Mouse (Mus musculus) ovary, postnatal 36 days (tissue): ENCODE data around the gene Klhdc10.

Experiments used
- DNase-seq: peaks from one replicate; pipeline ENCODE4 v3.0.0; 2022; ENCODE audit warnings: low spot score, mixed read lengths

Klhdc10 gene

DNA sequence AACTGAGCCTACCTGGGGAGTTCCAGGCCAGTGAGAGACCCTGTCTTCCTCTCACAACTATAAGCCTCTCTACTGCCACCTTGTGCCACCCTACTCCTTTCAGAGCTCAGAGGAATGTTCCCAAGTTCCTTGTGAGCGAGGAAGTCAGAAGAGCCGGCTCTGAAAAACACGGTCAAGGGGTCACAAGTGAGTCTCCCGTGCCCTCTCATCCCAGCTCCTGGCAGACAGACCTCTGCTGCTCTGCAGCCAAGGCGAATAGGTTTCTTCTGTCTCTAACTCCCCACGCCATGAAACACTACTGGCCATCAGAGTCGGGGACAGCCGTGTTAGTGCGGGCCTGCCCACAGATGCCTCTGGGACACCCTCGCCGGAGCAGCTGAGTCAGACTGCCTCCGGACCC, 67.0 kb downstream of the Klhdc10 start:
- DNase-seq = peak; percentile 25

- no peak for DNase-seq
Measured at GRCm38 (mm10) chr6:30469370-30469769, 67.7 kb downstream of the Klhdc10 start.

- DNase-seq = no peak
Measured at GRCm38 (mm10) chr6:30471706-30472105, 70.0 kb downstream of the Klhdc10 start.

- no peak for DNase-seq
Measured at GRCm38 (mm10) chr6:30476025-30476765, 74.5 kb downstream of the Klhdc10 start.

- no peak for DNase-seq
Measured at GRCm38 (mm10) chr6:30477210-30477714, 75.6 kb downstream of the Klhdc10 start.

DNA sequence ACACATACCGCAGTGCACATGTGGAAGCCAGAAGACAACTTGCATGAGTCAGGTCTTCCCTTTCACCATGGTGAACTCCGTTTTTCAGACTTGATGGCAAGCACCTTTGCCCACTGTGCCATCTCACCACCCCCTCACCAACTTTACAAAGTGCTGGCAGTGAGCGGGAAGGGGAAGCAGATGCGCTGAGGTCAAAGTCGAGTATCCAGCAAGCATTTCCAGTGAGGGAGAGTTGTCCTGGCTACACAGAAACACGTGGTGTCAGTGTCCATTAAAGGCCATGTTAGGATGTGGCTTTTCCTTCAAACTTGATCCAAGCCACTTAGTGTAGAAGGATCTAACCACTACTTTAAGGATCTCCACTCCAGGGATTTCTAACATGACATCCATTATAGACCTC, 76.1 kb downstream of the Klhdc10 start:
- no peak for DNase-seq

DNA sequence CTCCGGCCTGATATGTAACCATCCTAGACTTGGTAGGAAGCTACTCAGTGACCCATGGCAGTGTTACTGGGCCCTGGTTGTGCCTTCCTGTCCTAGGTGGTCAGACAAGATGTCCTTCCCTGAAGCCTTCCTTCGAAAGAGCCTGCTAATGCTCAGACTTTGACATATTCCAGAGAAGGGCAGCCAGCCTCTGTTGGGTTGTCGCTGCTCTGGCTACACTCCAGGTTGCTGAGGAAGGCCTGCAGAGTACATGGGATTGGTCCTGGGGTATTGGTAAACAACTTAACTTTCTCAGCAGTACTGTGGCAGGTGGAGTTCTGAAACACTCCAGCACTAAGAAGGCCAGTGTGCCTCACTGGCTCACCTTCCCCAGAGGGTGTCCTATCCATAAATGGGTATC, 77.8 kb downstream of the Klhdc10 start:
- DNase-seq = no peak

DNA sequence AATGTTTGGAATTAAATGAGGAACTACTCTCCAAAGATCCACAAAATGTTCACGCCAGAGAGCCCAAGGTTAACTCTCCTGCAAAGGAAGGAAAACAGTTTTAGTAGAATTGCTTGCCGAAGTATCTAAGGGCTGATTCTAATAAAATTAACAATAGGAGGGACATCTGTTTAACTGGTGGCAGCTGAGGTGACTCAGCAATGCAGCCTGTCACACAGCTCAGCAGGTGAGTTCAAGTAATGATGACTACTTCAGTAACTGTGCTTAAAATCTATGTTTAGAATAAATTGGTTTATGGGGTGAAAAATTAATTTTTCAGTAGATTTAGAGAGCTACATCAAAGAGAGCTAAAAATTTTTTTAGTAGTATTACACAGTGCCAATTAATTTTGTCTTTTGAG, 81.2 kb downstream of the Klhdc10 start:
- no peak for DNase-seq

GRCm38 (mm10) chr6:30486504-30486903, 84.8 kb downstream of the Klhdc10 start:
- DNase-seq = no peak

- no peak for DNase-seq
Measured at GRCm38 (mm10) chr6:30499049-30499448, 97.4 kb downstream of the Klhdc10 start.
